Mouse (Mus musculus): ENCODE data around the gene Mob3c. TPM values are rescaled to one million over a fixed set of nuclear protein-coding genes. Genes with fewer than 3 reads are reported as not detected.

Gene Mob3c
- polyA plus RNA-seq, 1 experiment from 2014 or later: 3.1 TPM

DNA sequence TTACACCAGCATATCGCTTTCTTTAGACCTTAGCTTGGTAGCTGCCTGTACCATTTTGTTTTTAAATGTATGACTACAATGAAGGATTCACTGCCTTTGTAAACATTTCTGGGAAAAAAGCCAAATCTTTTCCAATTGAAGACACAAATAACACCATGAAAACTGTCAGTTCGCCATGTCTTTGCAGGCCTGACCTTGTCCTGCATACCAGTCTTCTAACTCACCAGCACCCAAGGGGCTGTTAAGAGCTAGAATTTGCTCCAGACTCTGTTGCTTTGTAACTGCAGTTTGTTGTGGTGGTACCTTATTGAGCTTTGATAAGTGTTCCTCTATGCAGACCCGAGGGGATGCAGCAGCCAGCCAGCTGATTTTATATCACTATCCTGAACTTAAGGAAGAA, 27.9 kb upstream of the Mob3c start:
- Histone ChIP-seq H3K27ac (ENCODE audit: low read depth, low read length) (no peak overlapping the region), H3K4me2 (ENCODE audit: low read depth, low read length, severe bottlenecking) (no peak overlapping the region), H3K9ac (ENCODE audit: low read length) (no peak overlapping the region), H3K27me3 (ENCODE audit: control insufficient read depth, insufficient read depth, low read length) (no peaks in the 10 kb centered on the region), H3K36me3 (ENCODE audit: control insufficient read depth, insufficient read depth, low read length) (no peaks in the 10 kb centered on the region; the same call in 1 of the 2 replicates), H3K4me1 (replicated peaks; ENCODE audit: control insufficient read depth, insufficient read depth, low read length) (no peaks in the 10 kb centered on the region), H3K9me3 (ENCODE audit: control insufficient read depth, low read length) (no peaks in the 10 kb centered on the region), H3K4me3 (ENCODE audit: low read depth, low read length) (no peak overlapping the region)
- DNase-seq (ENCODE audit: low spot score): no peak
- no peak for ATAC-seq (replicated peaks; ENCODE audit: low FRiP score)
- WGBS: 94% methylated on average over 3 of the region's 3 CpGs

GRCm38 (mm10) chr4:115812326-115812725, 15.6 kb upstream of the Mob3c start:
- H3K4me1 ChIP-seq (replicated peaks; ENCODE audit: control insufficient read depth, insufficient read depth, low read length): no peaks in the 10 kb centered on the region
- H3K4me2 ChIP-seq (ENCODE audit: low read depth, low read length, severe bottlenecking): no peak overlapping the region
- H3K4me3 ChIP-seq (ENCODE audit: low read depth, low read length): no peak overlapping the region
- DNase-seq (ENCODE audit: low spot score) (no peak), ATAC-seq (replicated peaks; ENCODE audit: low FRiP score) (no peak)
- H3K9ac ChIP-seq (ENCODE audit: low read length): no peak overlapping the region
- H3K36me3 ChIP-seq (ENCODE audit: control insufficient read depth, insufficient read depth, low read length): peaks cover 2% of the 10 kb centered on the region; the same call in 1 of the 2 replicates
- 84% methylated on average over 4 of the region's 4 CpGs for WGBS
- no peaks in the 10 kb centered on the region for H3K9me3 ChIP-seq (ENCODE audit: control insufficient read depth, low read length)
- no peaks in the 10 kb centered on the region for H3K27me3 ChIP-seq (ENCODE audit: control insufficient read depth, insufficient read depth, low read length)
- H3K27ac ChIP-seq (ENCODE audit: low read depth, low read length): no peak overlapping the region

GRCm38 (mm10) chr4:115815606-115816005, 12.3 kb upstream of the Mob3c start:
- WGBS: 90% methylated on average over 5 of the region's 5 CpGs
- Histone ChIP-seq H3K4me1 (replicated peaks; ENCODE audit: control insufficient read depth, insufficient read depth, low read length) (no peaks in the 10 kb centered on the region), H3K4me2 (ENCODE audit: low read depth, low read length, severe bottlenecking) (no peak overlapping the region), H3K9me3 (ENCODE audit: control insufficient read depth, low read length) (no peaks in the 10 kb centered on the region), H3K27me3 (ENCODE audit: control insufficient read depth, insufficient read depth, low read length) (no peaks in the 10 kb centered on the region), H3K4me3 (ENCODE audit: low read depth, low read length) (no peak overlapping the region), H3K27ac (ENCODE audit: low read depth, low read length) (no peak overlapping the region), H3K9ac (ENCODE audit: low read length) (no peak overlapping the region), H3K36me3 (ENCODE audit: control insufficient read depth, insufficient read depth, low read length) (peaks cover 2% of the 10 kb centered on the region; the same call in 1 of the 2 replicates)
- ATAC-seq (replicated peaks; ENCODE audit: low FRiP score): no peak
- no peak for DNase-seq (ENCODE audit: low spot score)

DNA sequence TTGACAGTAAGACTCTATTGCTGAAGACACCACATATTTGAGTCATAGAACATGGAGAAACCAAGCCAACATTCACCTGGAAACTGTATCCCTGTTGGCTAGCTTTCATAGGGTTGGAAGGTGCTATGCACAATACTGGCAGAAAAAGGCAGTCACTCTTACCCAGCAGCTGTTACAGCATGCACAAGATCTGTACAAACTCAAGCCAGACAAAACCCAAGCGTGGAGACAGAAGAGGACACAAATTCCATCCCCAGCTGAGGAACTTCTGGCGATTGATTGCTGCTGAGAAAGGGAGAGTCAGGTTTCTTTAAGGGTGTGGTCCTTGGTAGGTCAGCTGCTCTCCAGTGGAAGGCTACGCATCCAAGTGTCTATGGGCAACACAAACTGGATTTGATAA, 7.7 kb upstream of the Mob3c start:
- DNase-seq (ENCODE audit: low spot score): no peak
- no peak for ATAC-seq (replicated peaks; ENCODE audit: low FRiP score)
- Histone ChIP-seq H3K9ac (ENCODE audit: low read length) (no peak overlapping the region), H3K4me1 (replicated peaks; ENCODE audit: control insufficient read depth, insufficient read depth, low read length) (no peaks in the 10 kb centered on the region), H3K4me3 (ENCODE audit: low read depth, low read length) (no peak overlapping the region), H3K27ac (ENCODE audit: low read depth, low read length) (no peak overlapping the region), H3K36me3 (ENCODE audit: control insufficient read depth, insufficient read depth, low read length) (peaks cover 2% of the 10 kb centered on the region; the same call in 1 of the 2 replicates), H3K4me2 (ENCODE audit: low read depth, low read length, severe bottlenecking) (no peak overlapping the region), H3K27me3 (ENCODE audit: control insufficient read depth, insufficient read depth, low read length) (no peaks in the 10 kb centered on the region), H3K9me3 (ENCODE audit: control insufficient read depth, low read length) (no peaks in the 10 kb centered on the region)
- 77% methylated on average over 3 of the region's 3 CpGs for WGBS

GRCm38 (mm10) chr4:115820944-115821343, 6.9 kb upstream of the Mob3c start:
- ATAC-seq (replicated peaks; ENCODE audit: low FRiP score): no peak
- H3K9me3 ChIP-seq (ENCODE audit: control insufficient read depth, low read length): no peaks in the 10 kb centered on the region
- no peaks in the 10 kb centered on the region for H3K36me3 ChIP-seq (ENCODE audit: control insufficient read depth, insufficient read depth, low read length)
- DNase-seq (ENCODE audit: low spot score): no peak
- H3K27ac ChIP-seq (ENCODE audit: low read depth, low read length): no peak overlapping the region
- H3K27me3 ChIP-seq (ENCODE audit: control insufficient read depth, insufficient read depth, low read length): no peaks in the 10 kb centered on the region
- H3K9ac ChIP-seq (ENCODE audit: low read length): no peak overlapping the region
- no peak overlapping the region for H3K4me3 ChIP-seq (ENCODE audit: low read depth, low read length)
- H3K4me1 ChIP-seq (replicated peaks; ENCODE audit: control insufficient read depth, insufficient read depth, low read length): no peaks in the 10 kb centered on the region
- 71% methylated on average over 3 of the region's 3 CpGs for WGBS
- no peak overlapping the region for H3K4me2 ChIP-seq (ENCODE audit: low read depth, low read length, severe bottlenecking)

- H3K4me3 ChIP-seq (ENCODE audit: low read depth, low read length): no peak overlapping the region
- ATAC-seq (replicated peaks; ENCODE audit: low FRiP score) (no peak), DNase-seq (ENCODE audit: low spot score) (no peak)
- no peaks in the 10 kb centered on the region for H3K36me3 ChIP-seq (ENCODE audit: control insufficient read depth, insufficient read depth, low read length)
- no peaks in the 10 kb centered on the region for H3K4me1 ChIP-seq (replicated peaks; ENCODE audit: control insufficient read depth, insufficient read depth, low read length)
- H3K27ac ChIP-seq (ENCODE audit: low read depth, low read length): no peak overlapping the region
- no peak overlapping the region for H3K4me2 ChIP-seq (ENCODE audit: low read depth, low read length, severe bottlenecking)
- no peaks in the 10 kb centered on the region for H3K27me3 ChIP-seq (ENCODE audit: control insufficient read depth, insufficient read depth, low read length)
- no peaks in the 10 kb centered on the region for H3K9me3 ChIP-seq (ENCODE audit: control insufficient read depth, low read length)
- no peak overlapping the region for H3K9ac ChIP-seq (ENCODE audit: low read length)
Measured at GRCm38 (mm10) chr4:115821431-115821830, 6.5 kb upstream of the Mob3c start.

- 78% methylated on average over 3 of the region's 3 CpGs for WGBS
- ATAC-seq (replicated peaks; ENCODE audit: low FRiP score): no peak
Measured at GRCm38 (mm10) chr4:115821928-115822327, 6.0 kb upstream of the Mob3c start.

DNA sequence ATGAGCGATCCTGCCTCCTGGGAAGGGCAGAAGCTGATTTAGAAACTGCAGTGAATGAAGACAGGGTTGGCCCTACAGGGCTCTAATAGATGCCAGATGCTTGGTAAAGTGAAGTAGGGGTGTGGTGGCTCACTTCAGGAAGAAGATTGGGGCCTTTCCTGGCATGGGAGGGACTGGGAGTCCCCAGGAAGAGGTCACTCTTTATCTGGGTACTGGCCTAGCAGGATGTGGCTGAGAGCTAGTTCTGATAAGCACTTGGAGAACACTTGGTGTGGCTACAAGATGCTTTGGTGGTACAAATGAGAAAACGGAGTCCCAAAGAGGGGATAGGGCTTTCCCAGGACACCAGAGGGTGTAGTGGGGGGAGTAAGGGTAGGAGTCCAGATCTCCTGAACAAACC, 3.7 kb upstream of the Mob3c start:
- Histone ChIP-seq H3K4me3 (ENCODE audit: low read depth, low read length) (no peak overlapping the region), H3K9me3 (ENCODE audit: control insufficient read depth, low read length) (no peaks in the 10 kb centered on the region)
- 80% methylated on average over 2 of the region's 2 CpGs for WGBS

More at GRCm38 (mm10) chr4:115821928-115822327, 6.0 kb upstream of the Mob3c start:
- no peak overlapping the region for H3K9ac ChIP-seq (ENCODE audit: low read length)
- H3K27ac ChIP-seq (ENCODE audit: low read depth, low read length): no peak overlapping the region
- DNase-seq (ENCODE audit: low spot score): peak; percentile 49
- no peak overlapping the region for H3K4me3 ChIP-seq (ENCODE audit: low read depth, low read length)
- H3K4me2 ChIP-seq (ENCODE audit: low read depth, low read length, severe bottlenecking): no peak overlapping the region
- no peaks in the 10 kb centered on the region for H3K27me3 ChIP-seq (ENCODE audit: control insufficient read depth, insufficient read depth, low read length)
- H3K36me3 ChIP-seq (ENCODE audit: control insufficient read depth, insufficient read depth, low read length): no peaks in the 10 kb centered on the region
- no peaks in the 10 kb centered on the region for H3K4me1 ChIP-seq (replicated peaks; ENCODE audit: control insufficient read depth, insufficient read depth, low read length)
- no peaks in the 10 kb centered on the region for H3K9me3 ChIP-seq (ENCODE audit: control insufficient read depth, low read length)

GRCm38 (mm10) chr4:115825271-115825670, 2.6 kb upstream of the Mob3c start:
- H3K36me3 ChIP-seq (ENCODE audit: control insufficient read depth, insufficient read depth, low read length): no peaks in the 10 kb centered on the region
- no peak for ATAC-seq (replicated peaks; ENCODE audit: low FRiP score)
- no peak overlapping the region for H3K27ac ChIP-seq (ENCODE audit: low read depth, low read length)
- no peaks in the 10 kb centered on the region for H3K27me3 ChIP-seq (ENCODE audit: control insufficient read depth, insufficient read depth, low read length)
- H3K4me2 ChIP-seq (ENCODE audit: low read depth, low read length, severe bottlenecking): no peak overlapping the region
- no peak overlapping the region for H3K4me3 ChIP-seq (ENCODE audit: low read depth, low read length)
- H3K9ac ChIP-seq (ENCODE audit: low read length): no peak overlapping the region
- no peaks in the 10 kb centered on the region for H3K9me3 ChIP-seq (ENCODE audit: control insufficient read depth, low read length)
- WGBS: 85% methylated on average over 2 of the region's 2 CpGs
- H3K4me1 ChIP-seq (replicated peaks; ENCODE audit: control insufficient read depth, insufficient read depth, low read length): peaks cover 5% of the 10 kb centered on the region; the same call in 1 of the 2 replicates
- no peak for DNase-seq (ENCODE audit: low spot score)

More for the DNA sequence above, 3.7 kb upstream of the Mob3c start:
- Histone ChIP-seq H3K27ac (ENCODE audit: low read depth, low read length) (no peak overlapping the region), H3K36me3 (ENCODE audit: control insufficient read depth, insufficient read depth, low read length) (no peaks in the 10 kb centered on the region), H3K9ac (ENCODE audit: low read length) (no peak overlapping the region), H3K27me3 (ENCODE audit: control insufficient read depth, insufficient read depth, low read length) (no peaks in the 10 kb centered on the region), H3K4me1 (replicated peaks; ENCODE audit: control insufficient read depth, insufficient read depth, low read length) (peaks cover 5% of the 10 kb centered on the region; the same call in 1 of the 2 replicates), H3K4me2 (ENCODE audit: low read depth, low read length, severe bottlenecking) (no peak overlapping the region)
- no peak for ATAC-seq (replicated peaks; ENCODE audit: low FRiP score)
- DNase-seq (ENCODE audit: low spot score): no peak
